Mouse (Mus musculus) myocyte (in vitro differentiated cells): ENCODE results near the gene Cacna2d2.

Source experiments
- CEBPB ChIP-seq: IDR thresholded peaks from 2 replicates; pipeline ENCODE4 v1.6.1; 2011; ENCODE audit warnings: mild to moderate bottlenecking, moderate library complexity; ENCODE audit not compliant: poor library complexity, insufficient read depth, severe bottlenecking
- E2F4 ChIP-seq: IDR thresholded peaks from one replicate; pipeline ENCODE4 v1.6.1; 2011; ENCODE audit warnings: mild to moderate bottlenecking, control low read depth, moderate library complexity; ENCODE audit not compliant: insufficient read depth
- MAX ChIP-seq: IDR thresholded peaks from one replicate; pipeline ENCODE4 v1.6.1; 2011; ENCODE audit warnings: low read depth, mild to moderate bottlenecking, control low read depth
- MYOG ChIP-seq, 3 experiments: IDR thresholded peaks; one replicate each; pipeline ENCODE4 v1.6.1; 2011; ENCODE audit warnings: control low read depth in 2 of 3, low read depth in 2 of 3, mild to moderate bottlenecking in 2 of 3; ENCODE audit not compliant: insufficient read length in 2 of 3, control insufficient read depth in 1 of 3, insufficient read depth in 1 of 3
- POLR2A ChIP-seq: IDR thresholded peaks from one replicate; pipeline ENCODE4 v1.6.1; 2011; ENCODE audit warnings: low read depth, mild to moderate bottlenecking, control low read depth, moderate library complexity; ENCODE audit not compliant: insufficient read length
- POLR2AphosphoS2 ChIP-seq: IDR thresholded peaks from one replicate; pipeline ENCODE4 v1.6.1; 2011; ENCODE audit warnings: low read depth, control low read depth; ENCODE audit not compliant: insufficient read length
- REST ChIP-seq: IDR thresholded peaks from one replicate; pipeline ENCODE4 v1.6.1; 2011; ENCODE audit warnings: mild to moderate bottlenecking, control low read depth, moderate library complexity; ENCODE audit not compliant: insufficient read depth, insufficient read length
- SRF ChIP-seq: IDR thresholded peaks from one replicate; pipeline ENCODE4 v1.6.1; 2011; ENCODE audit warnings: low read depth; ENCODE audit not compliant: control insufficient read depth, insufficient read length
- TCF12 ChIP-seq: IDR thresholded peaks from one replicate; pipeline ENCODE4 v1.6.1; 2011; ENCODE audit warnings: mild to moderate bottlenecking, control low read depth; ENCODE audit not compliant: poor library complexity, insufficient read depth, severe bottlenecking
- TCF3 ChIP-seq: IDR thresholded peaks from one replicate; pipeline ENCODE4 v1.6.1; 2011; ENCODE audit warnings: low read depth, control low read depth; ENCODE audit not compliant: insufficient read length
- USF1 ChIP-seq: IDR thresholded peaks from one replicate; pipeline ENCODE4 v1.6.1; 2011; ENCODE audit warnings: low read depth, mild to moderate bottlenecking, control low read depth, moderate library complexity

DNA sequence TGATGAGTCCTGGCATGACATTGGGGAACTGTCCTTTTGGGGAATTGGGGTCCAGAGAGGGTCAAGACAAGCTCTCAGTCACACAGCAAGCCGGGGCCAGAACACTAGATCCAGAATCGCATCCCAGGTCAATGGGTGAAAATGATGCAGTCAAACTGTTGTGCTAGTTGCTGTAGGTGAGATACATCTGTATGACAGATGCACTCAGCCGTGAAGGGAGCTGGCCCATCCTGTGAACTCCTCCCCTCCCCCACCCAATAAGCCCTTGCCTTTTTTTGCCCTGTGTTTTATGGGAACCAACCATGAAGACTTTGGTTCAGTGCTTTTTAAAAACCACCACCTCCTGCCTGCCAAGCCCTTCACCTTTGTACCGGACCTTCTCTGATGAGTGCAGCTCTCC lies 43.5 kb downstream of the Cacna2d2 start:
- TF ChIP-seq POLR2A (no peak), MAX (no peak), REST (no peak), CEBPB (no peak), TCF3 (no peak), USF1 (no peak), POLR2AphosphoS2 (no peak), MYOG (IDR thresholded peaks at IDR 0.05; ENCODE audit: control insufficient read depth in 1 of 3, insufficient read depth in 1 of 3, insufficient read length in 2 of 3, low read depth in 2 of 3) (no peak), SRF (no peak), TCF12 (no peak), E2F4 (no peak)
